Mouse (Mus musculus) testis, adult 2 months (tissue): ENCODE results near the gene B430306N03Rik.
"Not testable (repeated sequence)": the region's sequence is repeated elsewhere in the genome, so short reads cannot be mapped to it uniquely, and the experiment has no call there.

Experiments used
- CTCF ChIP-seq: fragments of 200-500 bp; IDR thresholded peaks from 2 replicates; pipeline ENCODE4 v1.5.1; 2012; ENCODE audit warnings: low read depth, mild to moderate bottlenecking, inconsistent platforms, low read length, moderate library complexity; ENCODE audit not compliant: control insufficient read depth, insufficient read depth, insufficient replicate concordance
- POLR2A ChIP-seq: fragments of 200-500 bp; IDR thresholded peaks from 2 replicates; pipeline ENCODE4 v1.6.1; 2012; ENCODE audit warnings: low read depth, mild to moderate bottlenecking, inconsistent platforms, low read length, moderate library complexity; ENCODE audit not compliant: control insufficient read depth

DNA sequence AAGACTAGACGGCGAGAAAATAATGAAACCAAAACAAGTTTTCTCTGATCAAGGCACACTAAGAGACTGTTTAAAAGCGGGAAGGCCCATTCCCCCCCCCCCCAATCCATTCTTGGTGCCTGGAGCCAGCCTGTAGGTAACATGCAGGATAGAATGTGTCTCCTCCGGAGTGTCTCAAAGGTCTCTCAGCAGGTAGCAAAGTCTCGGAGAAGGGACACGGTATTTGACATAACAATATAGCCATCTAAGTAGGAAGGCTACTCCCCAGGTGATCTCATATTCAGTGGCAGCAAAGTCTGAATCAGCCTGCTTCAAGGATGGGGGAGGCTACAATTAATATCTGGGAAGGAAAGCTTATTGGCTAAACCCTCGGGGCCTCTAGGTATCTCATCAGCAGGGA is 37.0 kb downstream of the B430306N03Rik start:
- TF ChIP-seq CTCF, POLR2A: not testable (repeated sequence)
